Mouse (Mus musculus) megakaryocyte progenitor cell, adult 5-6 weeks (primary cell): Measurements from ENCODE around the gene Rbck1. TPM values are rescaled to one million over a fixed set of nuclear protein-coding genes. Genes with fewer than 3 reads are reported as not detected.
"Not testable (repeated sequence)": the region's sequence is repeated elsewhere in the genome, so short reads cannot be mapped to it uniquely, and the experiment has no call there.

Experiments
- ATAC-seq: replicated peaks from 2 replicates; pipeline ENCODE4 v1.8.0; 2016; ENCODE audit warnings: mild to moderate bottlenecking, moderate TSS enrichment, inconsistent platforms; ENCODE audit not compliant: poor library complexity
- total RNA-seq, 2 experiments: library from RNA; stranded (forward) in 1 of 2; stranded (reverse) in 1 of 2; fragments of 157-497, 149-512 nt in 1 of 2; fragments of 200-1000 nt in 1 of 2; gene quantifications; 2 replicates each; pipeline versions ENCODE4 v1.2.3 to v1.2.4; 2015 to 2017

The Rbck1 gene
- 50.3 and 75.6 TPM in 2 replicates for total RNA-seq (2015)
- total RNA-seq (2017): 66.8 and 67.2 TPM in 2 replicates

GRCm38 (mm10) chr2:152332101-152332825 is at the start of gene Rbck1:
Rbck1 (minus strand) TSS chr2:152332653.
- peak; percentile 78 for ATAC-seq

- ATAC-seq: no peak
Observed at GRCm38 (mm10) chr2:152376345-152376741, 43.9 kb upstream of the Rbck1 start, which contains the start of gene Nrsn2. Nrsn2 (minus strand) TSS chr2:152376638.

- ATAC-seq: no peak
Observed at GRCm38 (mm10) chr2:152375652-152376344, 43.3 kb upstream of the Rbck1 start.

- ATAC-seq: peak; percentile 72
Observed at GRCm38 (mm10) chr2:152373547-152373946, 41.1 kb upstream of the Rbck1 start.

GRCm38 (mm10) chr2:152372661-152373060 is 40.2 kb upstream of the Rbck1 start:
- no peak for ATAC-seq

GRCm38 (mm10) chr2:152372104-152372503 is 39.7 kb upstream of the Rbck1 start:
- ATAC-seq: peak; percentile 46

GRCm38 (mm10) chr2:152368532-152369140 is 36.2 kb upstream of the Rbck1 start:
- peak; percentile 82 for ATAC-seq

GRCm38 (mm10) chr2:152367917-152368316 is 35.5 kb upstream of the Rbck1 start:
- ATAC-seq: no peak

GRCm38 (mm10) chr2:152363245-152364147 is 31.0 kb upstream of the Rbck1 start:
- peak; percentile 80 for ATAC-seq

- ATAC-seq: no peak
Observed at GRCm38 (mm10) chr2:152361193-152361592, 28.7 kb upstream of the Rbck1 start.

- peak; percentile 56 for ATAC-seq
Observed at GRCm38 (mm10) chr2:152360271-152360775, 27.9 kb upstream of the Rbck1 start.

- no peak for ATAC-seq
Observed at GRCm38 (mm10) chr2:152359616-152360015, 27.2 kb upstream of the Rbck1 start.

GRCm38 (mm10) chr2:152358977-152359376 is 26.5 kb upstream of the Rbck1 start:
- not testable (repeated sequence) for ATAC-seq

GRCm38 (mm10) chr2:152357254-152357653 is 24.8 kb upstream of the Rbck1 start:
- no peak for ATAC-seq

GRCm38 (mm10) chr2:152349842-152350540 is 17.5 kb upstream of the Rbck1 start:
- ATAC-seq: peak; percentile 64

- no peak for ATAC-seq
Observed at GRCm38 (mm10) chr2:152349205-152349604, 16.8 kb upstream of the Rbck1 start.

- no peak for ATAC-seq
Observed at GRCm38 (mm10) chr2:152347722-152348121, 15.3 kb upstream of the Rbck1 start.

GRCm38 (mm10) chr2:152346776-152347465 is 14.5 kb upstream of the Rbck1 start:
- peak; percentile 54 for ATAC-seq

- no peak for ATAC-seq
Observed at GRCm38 (mm10) chr2:152345393-152345792, 12.9 kb upstream of the Rbck1 start.
